Mouse (Mus musculus) ES-E14 (cell line): ENCODE measurements around the gene Xrcc2.

Experiments used
- CHD2 ChIP-seq: IDR thresholded peaks from 2 replicates; pipeline ENCODE4 v1.6.1; 2014; ENCODE audit warnings: mild to moderate bottlenecking, low read depth, low read length, inconsistent platforms
- HCFC1 ChIP-seq: IDR thresholded peaks from 2 replicates; pipeline ENCODE4 v1.6.1; 2012; ENCODE audit warnings: low read length, inconsistent platforms, borderline replicate concordance; ENCODE audit not compliant: insufficient read depth
- MAFK ChIP-seq: IDR thresholded peaks from 2 replicates; pipeline ENCODE4 v1.6.1; 2014; ENCODE audit warnings: mild to moderate bottlenecking, low read depth, low read length, inconsistent platforms; ENCODE audit not compliant: insufficient read depth
- ZC3H11A ChIP-seq: IDR thresholded peaks from 2 replicates; pipeline ENCODE4 v1.6.1; 2012; ENCODE audit warnings: low read depth, mild to moderate bottlenecking, inconsistent platforms, low read length, borderline replicate concordance

- TF ChIP-seq HCFC1 (no peak), MAFK (no peak), CHD2 (peak; percentile 88), ZC3H11A (no peak)
Observed at GRCm38 (mm10) chr5:25724134-25724675, 18.6 kb upstream of the Xrcc2 start.
